Mouse (Mus musculus) stomach, postnatal 0 days (tissue): Measurements from ENCODE around the gene Flnb.

Experiments used
- CTCF ChIP-seq: IDR thresholded peaks from 2 replicates; pipeline ENCODE4 v1.5.1; 2016; ENCODE audit warnings: antibody characterized with exemption, low read depth, mild to moderate bottlenecking, moderate library complexity
- EP300 ChIP-seq: optimal IDR thresholded peaks from 2 replicates; pipeline ENCODE3; 2016; ENCODE audit warnings: antibody characterized with exemption

DNA sequence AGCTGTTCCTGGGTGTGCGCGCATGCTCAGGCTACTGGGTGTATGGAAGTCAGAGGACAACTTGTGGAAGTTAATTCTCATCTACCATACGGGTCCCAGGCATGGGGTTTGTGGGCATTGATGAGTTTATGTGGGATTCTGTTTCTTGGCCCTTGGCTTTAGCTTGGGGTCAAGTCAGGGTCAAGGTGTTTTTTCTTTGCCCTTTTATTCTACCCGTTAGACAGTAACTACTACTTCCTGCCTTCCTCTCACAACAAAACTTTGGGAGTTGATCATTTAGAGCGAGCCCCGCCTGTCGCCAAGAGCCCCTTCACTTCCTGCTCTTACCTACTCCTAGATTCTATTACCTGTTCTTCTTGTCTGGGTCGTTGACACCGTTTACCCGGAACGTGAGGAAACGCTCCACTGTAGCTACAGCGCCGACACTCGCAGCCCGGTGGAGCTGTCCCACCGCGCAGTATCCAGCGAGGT lies 26.7 kb upstream of the Flnb start:
- TF ChIP-seq CTCF (no peak), EP300 (no peak)
